Mouse (Mus musculus) macrophage (primary cell): Measurements from ENCODE around the gene Iqsec1. TPM values are rescaled to one million over a fixed set of nuclear protein-coding genes. Genes with fewer than 3 reads are reported as not detected.

Experiments used
- H3K27ac ChIP-seq: fragments of 350-480 bp; formaldehyde crosslinking; 2 replicates; pipeline ENCODE4 v1.9.0; 2021
- H3K36me3 ChIP-seq: fragments of 350-480 bp; formaldehyde crosslinking; 2 replicates; pipeline ENCODE4 v1.9.0; 2021; ENCODE audit errors: inconsistent target
- H3K4me3 ChIP-seq: fragments of 350-480 bp; formaldehyde crosslinking; 2 replicates; pipeline ENCODE4 v1.9.0; 2021; ENCODE audit errors: inconsistent target
- H3K79me2 ChIP-seq: fragments of 350-480 bp; formaldehyde crosslinking; 2 replicates; pipeline ENCODE4 v1.9.0; 2021; ENCODE audit errors: inconsistent target
- WGBS: methylation state at CpG from one replicate; pipeline ENCODE4 v1.1.7; 2026; ENCODE audit warnings: inconsistent platforms; ENCODE audit not compliant: missing documents; 5-methylcytosine and 5-hydroxymethylcytosine counted together
- polyA plus RNA-seq: library from polyadenylated mRNA; stranded (reverse); fragments of 250-400 nt; gene quantifications from 3 replicates; pipeline ENCODE4 v1.2.4, GENCODE M21; 2018; ENCODE audit warnings: inconsistent platforms

The Iqsec1 gene
- polyA plus RNA-seq, 1 experiment from 2014 or later = 135 TPM

DNA sequence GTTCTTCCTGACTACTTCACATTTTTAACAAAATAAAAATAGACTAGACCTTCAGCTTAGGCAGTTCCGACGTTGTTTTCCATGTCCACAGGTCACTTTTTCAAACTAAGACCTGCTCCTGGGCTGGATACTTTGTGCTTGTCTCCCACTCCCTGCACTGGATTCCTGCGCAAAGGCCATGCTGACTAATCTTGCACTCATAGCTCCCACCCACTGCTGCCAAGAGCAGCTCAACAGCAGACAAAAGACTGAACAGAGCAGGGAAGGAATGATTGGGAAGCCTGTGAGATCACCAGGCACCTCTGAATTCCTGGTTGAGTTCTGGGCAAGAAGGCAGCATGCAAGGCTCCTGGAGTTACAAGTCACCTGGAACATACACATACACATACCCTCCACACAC lies 8.5 kb upstream of the Iqsec1 start:
- no peak overlapping the region for H3K27ac ChIP-seq
- no peak overlapping the region for H3K4me3 ChIP-seq
- H3K36me3 ChIP-seq = no peaks in the 10 kb centered on the region
- 97% methylated on average over 3 of the region's 3 CpGs for WGBS
- H3K79me2 ChIP-seq = no peaks in the 10 kb centered on the region

DNA sequence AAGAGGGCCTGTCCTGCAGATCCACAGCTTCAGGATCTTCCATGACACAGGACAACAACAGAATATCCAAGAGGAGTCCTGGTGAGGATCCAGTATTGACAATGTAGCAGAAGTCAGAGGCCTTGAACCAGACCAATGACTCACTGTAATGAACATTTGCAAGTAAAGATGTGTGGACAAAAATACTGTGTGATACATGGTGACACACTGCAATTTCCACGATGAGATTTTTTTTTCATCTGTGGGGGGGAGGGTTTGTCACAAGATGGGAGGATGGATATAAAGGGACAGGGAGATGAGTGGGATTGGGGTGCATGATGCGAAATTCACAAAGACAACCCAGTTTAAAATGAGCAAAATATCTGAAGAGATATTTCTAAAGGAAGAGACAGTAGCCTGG lies 7.7 kb upstream of the Iqsec1 start:
- no peak overlapping the region for H3K27ac ChIP-seq

DNA sequence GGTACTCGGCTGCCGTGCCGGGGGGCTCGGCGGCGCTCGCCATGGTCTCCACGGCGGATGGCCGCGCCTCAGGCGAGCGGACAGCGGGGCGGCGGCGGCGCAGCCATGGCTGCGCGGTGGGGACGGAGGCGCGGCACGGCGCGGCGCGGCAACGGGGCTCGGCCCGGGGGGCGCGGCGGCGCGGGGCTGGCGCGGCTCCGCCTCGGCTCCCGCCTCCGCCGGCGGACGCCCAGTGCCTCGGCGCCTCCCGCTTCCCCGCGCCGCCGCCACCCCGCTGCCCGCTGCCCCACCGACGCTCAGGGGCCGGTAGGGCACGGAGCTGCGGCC lies 223 bp downstream of the Iqsec1 start:
- Histone ChIP-seq H3K36me3 (no peaks in the 10 kb centered on the region), H3K27ac (no peak overlapping the region), H3K79me2 (no peaks in the 10 kb centered on the region), H3K4me3 (no peak overlapping the region)
- 3% methylated on average over 55 of the region's 59 CpGs for whole genome bisulfite sequencing

More for the DNA sequence above, 7.7 kb upstream of the Iqsec1 start:
- H3K79me2 ChIP-seq = no peaks in the 10 kb centered on the region
- 93% methylated on average over 2 of the region's 2 CpGs for WGBS
- H3K36me3 ChIP-seq = no peaks in the 10 kb centered on the region
- H3K4me3 ChIP-seq = no peak overlapping the region

DNA sequence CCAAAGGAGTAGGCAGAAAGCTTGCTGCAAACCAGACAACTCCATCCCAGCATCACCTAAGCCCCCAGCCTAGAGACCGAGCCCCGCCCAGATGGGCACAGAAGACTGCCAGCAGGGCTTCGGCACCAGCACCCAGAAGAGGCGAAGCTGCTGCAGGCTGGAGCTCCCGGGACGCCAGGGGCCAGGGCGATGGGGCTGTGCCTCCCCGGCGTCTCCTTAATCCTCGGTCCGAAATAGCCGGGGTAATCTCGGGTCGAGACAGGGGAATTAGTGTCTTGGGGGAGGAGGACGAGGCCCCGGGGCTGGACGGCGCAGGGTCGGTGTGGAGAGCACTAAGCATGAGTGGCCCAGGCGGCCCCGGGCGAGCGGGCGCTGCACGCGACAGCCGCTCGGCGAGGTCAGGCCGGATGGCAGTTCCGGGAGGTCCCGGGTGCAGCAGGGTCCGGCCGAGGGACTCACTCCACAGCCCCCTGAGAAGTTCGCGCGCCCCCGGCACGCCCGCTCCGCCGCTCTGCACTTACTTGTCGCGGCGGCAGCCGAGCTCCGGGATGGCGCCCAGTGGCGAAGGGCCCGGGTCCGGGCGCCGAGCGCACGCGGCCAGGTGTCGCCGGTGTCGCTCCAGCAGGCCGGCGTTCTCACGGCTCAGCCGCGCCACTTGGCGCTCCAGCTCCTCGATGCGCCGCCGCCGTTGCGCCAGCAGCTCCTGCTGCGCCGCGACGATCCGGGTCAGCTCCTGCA lies 755 bp downstream of the Iqsec1 start:
- WGBS = 2% methylated on average over 75 of the region's 76 CpGs
- H3K4me3 ChIP-seq = no peak overlapping the region
- no peaks in the 10 kb centered on the region for H3K79me2 ChIP-seq
- H3K27ac ChIP-seq = no peak overlapping the region
- no peaks in the 10 kb centered on the region for H3K36me3 ChIP-seq

DNA sequence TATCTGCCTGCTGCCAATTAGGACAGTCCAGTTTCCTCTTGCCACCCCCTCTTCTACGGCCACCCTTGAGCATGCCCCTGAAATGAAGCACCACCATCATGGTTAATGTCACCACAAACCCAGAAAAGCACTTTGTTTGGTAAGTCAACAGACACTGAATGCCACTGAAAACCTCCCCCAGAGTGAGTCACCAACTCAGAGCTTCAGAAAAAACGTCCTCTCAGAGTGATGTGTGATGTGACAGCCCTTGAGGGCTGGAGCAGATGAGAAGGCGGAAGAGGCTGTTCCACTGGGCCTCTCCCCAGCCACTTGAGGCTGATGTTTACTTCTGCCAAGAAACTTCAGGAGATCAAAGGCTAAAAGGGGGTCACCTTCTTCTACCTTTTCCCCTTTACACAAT lies 4.4 kb downstream of the Iqsec1 start:
- Histone ChIP-seq H3K27ac (no peak overlapping the region), H3K79me2 (no peaks in the 10 kb centered on the region), H3K36me3 (no peaks in the 10 kb centered on the region), H3K4me3 (no peak overlapping the region)
- 65% methylated on average over 3 of the region's 3 CpGs for WGBS

DNA sequence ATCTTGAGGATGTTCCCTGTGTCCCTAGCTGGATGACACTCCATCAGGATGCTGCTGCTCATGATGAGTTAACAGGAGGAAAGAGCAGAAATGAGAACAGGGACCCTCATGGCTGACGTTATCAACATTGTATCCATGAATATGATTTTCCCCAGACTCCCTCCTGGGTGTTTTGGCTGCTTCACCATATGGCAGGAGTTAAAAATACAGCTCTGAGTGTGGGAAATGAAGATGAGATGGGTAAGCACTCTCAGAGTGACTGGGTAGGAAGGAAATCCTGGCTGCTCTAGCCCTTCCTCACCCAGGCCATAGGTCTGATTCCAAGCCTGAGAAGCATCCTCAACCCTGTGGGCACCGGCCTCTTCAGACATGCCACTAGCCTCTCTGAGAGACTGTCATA lies 14.2 kb downstream of the Iqsec1 start:
- no peaks in the 10 kb centered on the region for H3K36me3 ChIP-seq
- WGBS = 89% methylated on average over 2 of the region's 2 CpGs
- H3K79me2 ChIP-seq = no peaks in the 10 kb centered on the region

DNA sequence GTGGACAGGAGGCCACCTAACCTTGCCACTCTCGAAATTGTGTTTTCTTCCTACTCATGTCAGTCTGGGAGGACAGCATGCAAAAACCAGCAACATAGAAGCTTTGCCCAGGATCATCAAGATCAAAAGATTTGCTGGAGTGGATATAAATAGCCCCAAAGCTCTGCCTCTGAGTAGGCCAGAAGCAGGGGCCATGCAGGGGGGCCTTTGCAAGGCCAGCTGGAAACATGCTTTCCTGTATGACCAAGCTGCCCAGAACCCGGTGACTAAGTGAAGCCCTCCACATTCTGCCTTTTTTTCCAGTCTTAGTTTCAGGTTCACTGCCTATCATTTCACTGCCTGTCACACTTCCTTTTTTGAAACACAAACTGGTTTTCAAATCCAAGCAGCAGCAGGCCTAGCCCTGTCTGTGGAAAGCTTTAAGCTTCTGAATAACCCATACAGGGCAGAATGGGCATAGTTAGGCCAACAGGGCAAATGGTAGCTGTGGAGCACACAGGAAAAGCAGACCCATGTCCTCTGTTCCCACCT lies 19.1 kb downstream of the Iqsec1 start:
- no peaks in the 10 kb centered on the region for H3K36me3 ChIP-seq
- 15% methylated on average over 2 of the region's 2 CpGs for WGBS
- H3K27ac ChIP-seq = no peak overlapping the region
- H3K79me2 ChIP-seq = no peaks in the 10 kb centered on the region
- H3K4me3 ChIP-seq = no peak overlapping the region

More for the DNA sequence above, 14.2 kb downstream of the Iqsec1 start:
- Histone ChIP-seq H3K4me3 (no peak overlapping the region), H3K27ac (no peak overlapping the region)

DNA sequence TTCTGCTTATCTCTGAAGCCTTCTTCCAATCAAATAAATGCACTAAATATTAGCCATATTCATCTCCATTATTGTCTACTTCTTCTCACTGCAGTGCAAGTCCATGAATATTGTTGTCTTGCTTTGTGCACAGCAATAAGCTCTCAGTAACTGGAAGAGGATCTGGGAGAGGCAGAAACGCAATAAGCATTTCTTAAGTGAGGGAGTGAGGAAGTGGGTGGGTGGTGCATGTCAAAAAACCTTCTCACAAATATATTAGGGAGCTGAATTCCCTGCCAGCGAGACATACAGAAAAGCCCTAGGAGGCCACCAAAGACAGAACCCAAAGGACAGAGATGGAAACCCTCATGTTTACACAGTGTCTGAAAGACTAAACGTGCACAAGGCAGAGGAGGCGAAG lies 35.1 kb downstream of the Iqsec1 start:
- Histone ChIP-seq H3K27ac (no peak overlapping the region), H3K36me3 (no peaks in the 10 kb centered on the region), H3K79me2 (no peaks in the 10 kb centered on the region), H3K4me3 (no peak overlapping the region)
- 56% methylated on average over 3 of the region's 4 CpGs for WGBS

DNA sequence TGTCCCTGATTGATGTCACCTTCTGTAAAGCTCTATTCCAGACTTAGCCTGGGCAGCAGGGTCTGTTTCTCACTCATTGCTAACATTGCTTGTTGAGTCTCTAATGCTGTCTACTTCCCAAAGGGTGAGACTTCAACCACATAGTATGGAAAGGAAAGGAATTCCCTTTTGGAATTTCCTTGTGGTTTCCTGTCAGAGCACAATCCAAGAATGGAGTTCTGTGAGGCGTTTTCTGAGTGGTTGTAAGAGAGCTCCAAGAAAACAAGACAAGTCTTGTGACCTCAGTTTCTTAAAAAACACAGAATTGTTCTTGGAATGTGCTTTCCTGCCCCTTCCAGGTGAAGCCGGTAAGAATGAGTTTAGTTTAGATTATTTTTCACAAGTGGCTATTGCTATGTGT lies 37.5 kb downstream of the Iqsec1 start:
- WGBS = 35% methylated on average over 2 of the region's 2 CpGs
- no peak overlapping the region for H3K4me3 ChIP-seq
- no peaks in the 10 kb centered on the region for H3K36me3 ChIP-seq
- H3K27ac ChIP-seq = no peak overlapping the region
- no peaks in the 10 kb centered on the region for H3K79me2 ChIP-seq

DNA sequence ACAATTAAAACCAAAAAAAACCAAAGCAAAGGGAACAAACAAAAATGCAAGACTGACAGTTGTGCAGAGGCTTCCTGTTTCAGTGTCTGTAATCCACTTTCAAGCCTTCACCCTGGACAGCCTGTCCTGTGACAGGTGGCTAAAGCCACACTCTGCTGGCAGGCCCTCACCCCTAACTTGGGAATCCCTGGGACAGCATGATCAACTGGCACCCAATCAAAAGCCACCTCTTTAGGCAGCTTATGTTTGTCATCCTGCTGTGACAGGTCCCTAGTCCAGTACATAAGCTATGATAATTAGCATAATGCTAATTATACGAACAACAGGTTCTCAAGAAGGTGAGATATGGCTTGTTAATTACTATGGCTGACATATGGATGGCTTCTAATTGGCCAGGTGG lies 40.4 kb downstream of the Iqsec1 start:
- Histone ChIP-seq H3K27ac (no peak overlapping the region), H3K79me2 (no peaks in the 10 kb centered on the region), H3K4me3 (no peak overlapping the region), H3K36me3 (no peaks in the 10 kb centered on the region)
- 83% methylated on average over 1 of the region's 1 CpGs for WGBS

DNA sequence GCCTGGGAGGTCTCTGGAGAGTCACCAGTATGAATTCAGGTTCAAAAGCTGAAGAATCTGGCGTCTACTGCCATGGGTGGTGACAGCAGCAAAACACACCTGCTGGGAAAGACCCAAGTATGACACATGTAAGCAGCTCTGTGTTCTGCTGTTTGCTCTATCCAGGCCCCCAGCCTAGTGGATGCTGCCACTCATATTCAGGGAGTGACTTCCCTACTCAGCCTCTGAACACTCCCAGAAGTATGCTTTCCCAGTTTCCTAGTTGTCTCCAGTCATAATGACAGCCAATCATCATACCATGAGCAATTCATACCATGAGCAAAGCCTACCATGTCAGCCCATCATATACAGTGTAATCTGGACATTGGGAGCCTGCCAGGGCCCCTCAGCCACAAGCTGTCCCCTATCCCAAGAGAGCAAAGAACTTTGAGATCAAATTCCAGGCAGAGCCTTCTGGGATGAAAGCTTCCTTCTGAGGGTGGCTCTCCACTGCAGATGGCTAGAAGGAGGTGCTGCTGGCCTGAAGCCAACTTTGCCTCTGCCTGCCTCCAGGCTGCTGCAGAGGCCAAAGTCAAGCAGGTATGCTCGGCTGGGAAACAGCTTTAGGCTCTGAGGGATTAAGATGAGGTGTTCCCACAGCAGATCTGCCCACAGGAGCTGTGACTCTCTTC lies 42.8 kb downstream of the Iqsec1 start:
- H3K27ac ChIP-seq = no peak overlapping the region
- no peaks in the 10 kb centered on the region for H3K36me3 ChIP-seq
- H3K4me3 ChIP-seq = no peak overlapping the region
- H3K79me2 ChIP-seq = no peaks in the 10 kb centered on the region
- WGBS = 77% methylated on average over 2 of the region's 2 CpGs

DNA sequence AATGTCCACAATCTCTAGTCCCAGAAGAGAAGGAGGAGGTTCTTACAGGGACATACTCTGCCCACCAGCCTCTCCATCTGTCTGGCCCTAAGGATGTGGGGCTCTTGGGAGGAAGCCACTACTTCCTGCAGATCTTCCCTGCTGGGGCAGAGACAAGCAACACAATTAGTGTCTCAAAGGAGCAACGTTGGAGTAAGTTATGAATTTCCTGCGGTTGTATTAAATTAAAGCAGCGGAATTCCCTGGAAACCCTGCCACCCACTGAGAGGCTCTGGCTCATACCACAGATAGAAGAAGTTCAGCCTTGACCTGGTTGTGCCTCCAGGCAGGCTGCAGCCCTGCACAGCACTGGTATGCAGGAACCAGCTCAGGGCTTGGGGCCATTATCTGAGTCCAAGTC lies 47.2 kb downstream of the Iqsec1 start:
- Histone ChIP-seq H3K79me2 (no peaks in the 10 kb centered on the region), H3K36me3 (no peaks in the 10 kb centered on the region), H3K4me3 (no peak overlapping the region), H3K27ac (no peak overlapping the region)
- 6% methylated on average over 3 of the region's 3 CpGs for WGBS

DNA sequence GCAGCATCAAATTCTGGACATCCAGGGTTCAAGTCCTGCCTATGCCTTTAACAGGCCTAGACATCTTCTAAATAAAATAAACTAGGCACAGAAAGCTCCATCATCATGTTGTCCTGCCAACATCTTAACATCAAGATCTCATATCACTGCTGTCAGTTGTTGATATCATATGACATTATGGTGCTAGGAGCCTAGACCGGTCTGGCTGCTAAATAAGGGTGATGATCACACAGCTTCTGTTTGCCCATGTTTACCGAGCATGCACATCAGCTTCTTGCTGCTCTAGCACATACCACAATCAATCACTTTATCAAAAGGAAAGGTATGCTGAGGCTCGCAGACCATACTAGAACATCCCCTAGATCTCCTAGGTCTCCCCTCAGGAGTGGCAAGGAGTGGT lies 54.8 kb downstream of the Iqsec1 start:
- H3K79me2 ChIP-seq = no peaks in the 10 kb centered on the region
- no peak overlapping the region for H3K4me3 ChIP-seq
- no peak overlapping the region for H3K27ac ChIP-seq
- no peaks in the 10 kb centered on the region for H3K36me3 ChIP-seq
- WGBS = 94% methylated on average over 3 of the region's 3 CpGs

DNA sequence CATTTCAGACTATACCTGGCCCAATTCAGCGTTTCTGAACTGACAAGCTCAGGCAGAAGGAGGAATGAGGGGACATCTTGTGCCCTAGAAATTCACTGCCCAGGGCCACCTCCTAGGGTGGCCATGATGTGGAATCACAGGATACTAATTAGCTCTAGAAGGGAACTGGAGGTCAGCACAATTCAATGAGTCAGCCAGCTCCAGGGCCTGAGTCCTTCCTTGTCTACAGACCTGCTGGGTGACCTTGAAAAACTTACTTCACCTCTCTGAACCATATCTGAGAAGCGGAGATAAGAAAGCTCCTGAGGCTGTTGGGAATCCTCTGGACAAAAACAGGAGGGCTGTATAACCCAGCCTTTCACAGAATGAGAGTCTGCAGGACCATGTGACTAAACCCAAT lies 59.7 kb downstream of the Iqsec1 start:
- Histone ChIP-seq H3K36me3 (no peaks in the 10 kb centered on the region), H3K27ac (no peak overlapping the region)
- WGBS = 89% methylated on average over 2 of the region's 2 CpGs

DNA sequence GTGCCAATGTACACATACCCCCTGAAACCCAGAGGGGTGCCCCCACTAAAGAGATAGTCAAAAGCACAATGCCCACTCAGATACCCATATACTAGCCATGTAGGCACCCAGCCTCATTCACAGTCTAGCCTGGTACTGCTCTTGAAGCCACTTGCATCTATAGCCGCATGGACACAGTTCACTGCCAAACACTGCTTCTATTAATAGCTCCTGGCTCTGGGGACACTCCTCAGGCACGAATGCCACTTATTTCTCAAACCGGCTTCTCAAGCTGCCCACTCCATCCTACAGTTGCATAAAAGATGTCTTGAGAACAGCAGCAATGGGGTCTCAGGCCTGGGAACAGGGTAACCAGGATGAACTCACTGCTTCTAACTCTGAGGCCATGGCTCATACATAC lies 63.0 kb downstream of the Iqsec1 start:
- no peaks in the 10 kb centered on the region for H3K36me3 ChIP-seq
- no peak overlapping the region for H3K4me3 ChIP-seq
- WGBS = 87% methylated on average over 3 of the region's 3 CpGs
- H3K27ac ChIP-seq = no peak overlapping the region
- no peaks in the 10 kb centered on the region for H3K79me2 ChIP-seq

More for the DNA sequence above, 59.7 kb downstream of the Iqsec1 start:
- Histone ChIP-seq H3K4me3 (no peak overlapping the region), H3K79me2 (no peaks in the 10 kb centered on the region)
